Mouse (Mus musculus) embryonic facial prominence, embryonic 12.5 days (tissue): ENCODE measurements around the gene Slc11a2. TPM values are rescaled to one million over a fixed set of nuclear protein-coding genes. Genes with fewer than 3 reads are reported as not detected.

Experiments used
- polyA plus RNA-seq: library from polyadenylated mRNA; unstranded; fragments of >200 nt; fragmentation: Nextera tagmentation; extraction: Ambion mirVana; gene quantifications from 2 replicates; pipeline ENCODE4 v1.2.1, GENCODE M21; 2016

The Slc11a2 gene
- polyA plus RNA-seq, 1 experiment from 2014 or later: 22.3 TPM

Other genes starting within 250 kb of the Slc11a2 start
- 45.0 and 46.8 TPM in 2 replicates for gene Atf1, start 197.3 kb downstream of the Slc11a2 start, polyA plus RNA-seq
- gene Tmprss12, start 144.2 kb downstream of the Slc11a2 start, polyA plus RNA-seq: not detected in 2 replicates
- 5.0 and 5.1 TPM in 2 replicates for gene Mettl7a1, start 120.9 kb downstream of the Slc11a2 start, polyA plus RNA-seq
- 0.28 and 0.57 TPM in 2 replicates for gene Mettl7a3, start 90.1 kb downstream of the Slc11a2 start, polyA plus RNA-seq
- gene Methig1, start 71.9 kb downstream of the Slc11a2 start, polyA plus RNA-seq: 0.26 TPM in 1 of 2 replicates, not detected in the other
- not detected in 2 replicates for gene Mettl7a2, start 71.9 kb downstream of the Slc11a2 start, polyA plus RNA-seq
- gene Higd1c, start 60.5 kb downstream of the Slc11a2 start, polyA plus RNA-seq: not detected in 2 replicates
- 0.12 and 0.14 TPM in 2 replicates for gene Gm5475, start 2.9 kb downstream of the Slc11a2 start, polyA plus RNA-seq
- gene Letmd1, start 44.0 kb upstream of the Slc11a2 start, polyA plus RNA-seq: 35.3 and 37.3 TPM in 2 replicates
- gene Csrnp2, start 70.4 kb upstream of the Slc11a2 start, polyA plus RNA-seq: 32.8 and 34.9 TPM in 2 replicates
- 42.7 and 43.7 TPM in 2 replicates for gene Tfcp2, start 126.9 kb upstream of the Slc11a2 start, polyA plus RNA-seq
- 9.0 and 11.3 TPM in 2 replicates for gene Pou6f1, start 174.9 kb upstream of the Slc11a2 start, polyA plus RNA-seq
- gene Dazap2, start 190.3 kb upstream of the Slc11a2 start, polyA plus RNA-seq: 124 and 130 TPM in 2 replicates
- gene Smagp, start 211.9 kb upstream of the Slc11a2 start, polyA plus RNA-seq: 5.9 and 7.2 TPM in 2 replicates
- gene Bin2, start 244.5 kb upstream of the Slc11a2 start, polyA plus RNA-seq: 2.2 and 2.4 TPM in 2 replicates